Mouse (Mus musculus): ENCODE measurements around the gene Nfya. TPM values are rescaled to one million over a fixed set of nuclear protein-coding genes. Genes with fewer than 3 reads are reported as not detected.
"Not testable (repeated sequence)": the region's sequence is repeated elsewhere in the genome, so short reads cannot be mapped to it uniquely, and the experiment has no call there.

The Nfya gene
- total RNA-seq, 2 experiments from 2014 or later: 33.5 to 38.1 TPM

- no peak for DNase-seq (ENCODE audit: low spot score in 2 of 2)
These were observed 8.0 kb downstream of the Nfya start for GRCm38 (mm10) chr17:48401710-48402109.

- DNase-seq (ENCODE audit: low spot score in 2 of 2): no peak
These were observed 17.1 kb downstream of the Nfya start for GRCm38 (mm10) chr17:48392616-48393015.

- DNase-seq (ENCODE audit: low spot score in 2 of 2): no peak
These were observed 18.3 kb downstream of the Nfya start for GRCm38 (mm10) chr17:48391446-48391845.

- DNase-seq (ENCODE audit: low spot score in 2 of 2): no peak
These were observed 20.3 kb downstream of the Nfya start for GRCm38 (mm10) chr17:48389442-48389841.

GRCm38 (mm10) chr17:48388666-48389065, 21.0 kb downstream of the Nfya start:
- DNase-seq (ENCODE audit: low spot score in 2 of 2): no peak

- no peak for DNase-seq (ENCODE audit: low spot score in 2 of 2)
These were observed 23.8 kb downstream of the Nfya start for GRCm38 (mm10) chr17:48385786-48386461.

GRCm38 (mm10) chr17:48379050-48379449, 30.7 kb downstream of the Nfya start:
- DNase-seq (ENCODE audit: low spot score in 2 of 2): no peak

- no peak for DNase-seq (ENCODE audit: low spot score in 2 of 2)
These were observed 33.6 kb downstream of the Nfya start for GRCm38 (mm10) chr17:48376102-48376501.

GRCm38 (mm10) chr17:48372987-48373386, 36.7 kb downstream of the Nfya start:
- DNase-seq (ENCODE audit: low spot score in 2 of 2): no peak

GRCm38 (mm10) chr17:48371621-48372020, 38.1 kb downstream of the Nfya start:
- no peak for DNase-seq (ENCODE audit: low spot score in 2 of 2)

GRCm38 (mm10) chr17:48366806-48367205, 42.9 kb downstream of the Nfya start:
- no peak for DNase-seq (ENCODE audit: low spot score in 2 of 2)

GRCm38 (mm10) chr17:48365511-48366155, 44.1 kb downstream of the Nfya start:
- no peak for DNase-seq (ENCODE audit: low spot score in 2 of 2)

- DNase-seq (ENCODE audit: low spot score in 2 of 2): no peak
These were observed 46.2 kb downstream of the Nfya start for GRCm38 (mm10) chr17:48363421-48363965.

- DNase-seq (ENCODE audit: low spot score in 2 of 2): peak; percentile 48 to 56
These were observed 46.7 kb downstream of the Nfya start for GRCm38 (mm10) chr17:48362966-48363365.

- DNase-seq (ENCODE audit: low spot score in 2 of 2): no peak
These were observed 47.4 kb downstream of the Nfya start for GRCm38 (mm10) chr17:48362346-48362745.

- no peak for DNase-seq (ENCODE audit: low spot score in 2 of 2)
These were observed 49.2 kb downstream of the Nfya start for GRCm38 (mm10) chr17:48360462-48360861.

- no peak for DNase-seq (ENCODE audit: low spot score in 2 of 2)
These were observed 50.1 kb downstream of the Nfya start, which contains the start of gene Treml1 for GRCm38 (mm10) chr17:48359616-48360015. Gene Treml1 (plus strand): TSS chr17:48359916.

- no peak for DNase-seq (ENCODE audit: low spot score in 2 of 2)
These were observed 51.8 kb downstream of the Nfya start for GRCm38 (mm10) chr17:48357892-48358291.

- DNase-seq (ENCODE audit: low spot score in 2 of 2): no peak
These were observed 53.9 kb downstream of the Nfya start for GRCm38 (mm10) chr17:48355822-48356221.

- DNase-seq (ENCODE audit: low spot score in 2 of 2): not testable (repeated sequence)
These were observed 56.7 kb downstream of the Nfya start for GRCm38 (mm10) chr17:48352976-48353375.

GRCm38 (mm10) chr17:48350681-48351193, 59.0 kb downstream of the Nfya start:
- no peak for DNase-seq (ENCODE audit: low spot score in 2 of 2)

- no peak for DNase-seq (ENCODE audit: low spot score in 2 of 2)
These were observed 62.4 kb downstream of the Nfya start for GRCm38 (mm10) chr17:48347287-48347686.
